Mouse (Mus musculus) ovary, postnatal 36 days (tissue): ENCODE measurements around the gene Hc.

Source experiments
- DNase-seq: peaks from one replicate; pipeline ENCODE4 v3.0.0; 2022; ENCODE audit warnings: low spot score, mixed read lengths

Gene Hc

DNA sequence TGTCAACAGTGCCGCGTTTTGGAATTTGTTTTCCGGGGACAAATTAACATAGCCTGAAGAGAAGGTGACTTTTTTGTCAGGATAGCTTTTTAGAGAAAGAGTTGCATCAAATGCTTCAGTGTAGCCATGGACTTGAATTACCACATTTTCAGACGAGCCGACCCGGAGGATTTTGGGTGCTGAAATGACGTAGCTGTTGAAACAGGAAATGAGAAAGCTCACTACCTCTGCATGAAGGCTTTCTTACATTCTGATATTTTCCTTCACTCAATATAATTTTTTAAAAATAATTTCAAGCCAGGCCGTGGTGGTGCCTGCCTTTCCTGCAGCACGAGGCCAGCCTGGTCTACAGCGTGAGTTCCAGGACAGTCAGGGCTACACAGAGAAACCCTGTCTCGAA, 4.0 kb downstream of the Hc start:
- DNase-seq, result no peak

GRCm38 (mm10) chr2:35048851-35049250, 12.4 kb downstream of the Hc start:
- DNase-seq, result no peak

- no peak for DNase-seq
Measured at GRCm38 (mm10) chr2:35044956-35045355, 16.3 kb downstream of the Hc start.

DNA sequence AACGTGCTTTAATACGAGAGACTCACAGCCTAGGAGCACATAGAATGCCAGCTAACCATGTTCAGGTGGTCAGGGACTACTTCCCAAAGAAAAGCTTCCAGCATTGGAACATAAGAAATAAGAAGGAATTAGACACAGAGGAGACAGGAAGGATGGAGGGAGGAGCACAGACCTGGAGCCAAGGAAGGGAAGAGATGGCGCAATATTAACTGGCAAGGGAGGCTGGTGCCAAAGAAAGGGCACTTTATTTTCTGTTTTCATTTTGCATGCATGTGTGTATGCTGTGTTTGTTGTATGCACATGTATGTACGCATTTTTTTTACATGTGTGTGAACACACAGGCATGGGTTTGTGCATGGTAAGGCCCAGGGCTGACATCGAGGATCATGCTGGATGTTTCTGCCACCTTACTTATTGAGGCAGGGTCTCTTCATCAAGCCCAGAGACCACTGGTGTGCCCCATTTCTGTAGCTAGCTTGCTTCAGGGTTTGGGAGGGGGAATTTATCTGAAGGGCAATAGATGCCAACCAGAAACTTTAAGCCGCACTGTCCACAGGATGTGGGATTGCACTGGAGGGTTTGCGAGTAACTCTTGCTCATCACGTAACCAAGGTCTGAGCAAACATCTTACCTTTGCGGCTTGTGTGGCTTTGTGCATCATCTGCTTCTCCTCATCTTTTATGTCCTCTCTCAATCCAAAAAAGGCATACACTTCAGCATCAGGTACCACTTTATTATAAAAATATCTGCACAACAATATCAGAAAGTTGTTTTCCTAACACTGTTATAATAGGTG, 22.5 kb downstream of the Hc start:
- DNase-seq, result no peak

DNA sequence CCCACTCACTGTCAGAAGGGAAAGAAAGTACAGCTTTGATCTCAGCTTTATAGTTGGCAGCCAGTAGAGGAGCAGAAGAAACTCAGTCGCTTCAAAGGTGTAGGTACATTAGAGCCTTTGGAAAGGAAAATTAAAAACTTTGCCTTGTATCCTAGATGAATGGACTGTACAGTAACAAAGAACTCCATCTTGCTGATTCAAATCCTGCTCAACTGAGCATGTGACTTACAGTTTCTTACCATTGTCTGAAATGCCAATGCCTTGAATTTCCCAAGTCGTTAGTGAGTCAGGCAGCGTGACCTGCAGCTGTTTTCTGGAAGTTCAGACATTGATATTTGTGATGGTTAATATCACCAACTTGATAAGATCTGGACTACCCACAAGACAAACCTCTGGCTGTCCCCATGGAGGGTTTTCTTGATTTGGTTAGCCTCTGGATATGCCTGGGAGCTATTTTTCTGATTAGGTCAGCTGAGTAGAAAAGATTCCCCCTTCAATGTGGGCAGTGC, 36.5 kb downstream of the Hc start:
- DNase-seq, result no peak

DNA sequence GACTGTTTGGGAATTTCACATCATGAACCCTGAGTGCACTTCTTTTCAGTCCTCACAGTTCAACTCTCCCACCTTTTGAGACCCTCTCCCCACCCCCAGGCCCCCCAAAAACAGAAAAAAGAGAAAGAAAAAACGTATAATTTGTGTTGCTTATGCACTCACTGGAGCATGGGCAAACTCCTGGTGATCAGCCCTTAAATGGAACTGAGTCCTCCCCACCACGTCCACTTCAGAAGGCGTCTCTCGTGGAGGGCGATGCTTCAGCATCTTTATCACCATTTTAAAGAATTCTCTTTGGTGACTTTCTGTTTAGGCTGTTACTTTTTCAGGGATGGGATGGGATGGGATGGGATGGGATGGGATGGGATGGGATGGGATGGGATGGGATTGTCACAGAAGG, 39.4 kb downstream of the Hc start:
- DNase-seq, result no peak

DNA sequence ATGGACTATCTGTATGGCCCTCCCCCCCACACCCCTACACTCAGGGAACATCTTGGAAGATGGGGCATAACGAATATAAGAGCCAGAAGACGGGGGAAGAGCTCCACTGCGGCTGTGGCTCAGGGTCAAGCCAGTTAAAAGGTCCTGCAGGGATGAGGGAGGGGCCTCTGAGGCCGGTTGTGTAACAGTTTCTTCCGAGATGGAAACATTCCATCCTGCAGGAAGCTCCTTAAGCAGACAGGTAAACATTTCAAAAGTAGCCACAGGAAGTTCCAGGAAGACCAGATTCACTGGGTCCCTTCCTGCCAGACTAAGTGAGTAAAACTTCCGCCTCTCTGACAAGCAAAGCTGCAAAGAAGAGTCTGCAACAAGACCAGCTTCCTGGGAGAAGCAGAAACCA, 45.4 kb downstream of the Hc start:
- no peak for DNase-seq

GRCm38 (mm10) chr2:35011649-35012048, 49.6 kb downstream of the Hc start:
- no peak for DNase-seq

GRCm38 (mm10) chr2:34998956-34999355, 62.3 kb downstream of the Hc start:
- no peak for DNase-seq

DNA sequence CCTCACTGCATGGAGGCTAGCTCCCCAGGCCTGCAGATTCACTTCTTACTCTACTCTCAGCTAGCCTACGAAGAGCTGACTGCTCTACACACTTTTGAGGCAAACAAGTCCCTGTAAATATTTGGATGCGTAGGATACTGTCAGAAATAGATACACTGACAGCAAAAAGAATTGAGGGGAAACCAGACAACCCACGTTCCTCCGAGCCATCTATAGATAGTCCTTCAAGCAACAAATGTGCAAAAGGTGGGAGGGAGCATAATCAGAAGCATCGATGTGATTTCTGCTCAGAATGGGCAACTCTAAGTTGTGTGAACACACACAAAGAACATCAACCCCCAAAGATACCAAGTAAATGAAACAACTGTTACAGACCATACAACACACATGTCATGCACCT, 64.7 kb downstream of the Hc start:
- DNase-seq, result no peak

DNA sequence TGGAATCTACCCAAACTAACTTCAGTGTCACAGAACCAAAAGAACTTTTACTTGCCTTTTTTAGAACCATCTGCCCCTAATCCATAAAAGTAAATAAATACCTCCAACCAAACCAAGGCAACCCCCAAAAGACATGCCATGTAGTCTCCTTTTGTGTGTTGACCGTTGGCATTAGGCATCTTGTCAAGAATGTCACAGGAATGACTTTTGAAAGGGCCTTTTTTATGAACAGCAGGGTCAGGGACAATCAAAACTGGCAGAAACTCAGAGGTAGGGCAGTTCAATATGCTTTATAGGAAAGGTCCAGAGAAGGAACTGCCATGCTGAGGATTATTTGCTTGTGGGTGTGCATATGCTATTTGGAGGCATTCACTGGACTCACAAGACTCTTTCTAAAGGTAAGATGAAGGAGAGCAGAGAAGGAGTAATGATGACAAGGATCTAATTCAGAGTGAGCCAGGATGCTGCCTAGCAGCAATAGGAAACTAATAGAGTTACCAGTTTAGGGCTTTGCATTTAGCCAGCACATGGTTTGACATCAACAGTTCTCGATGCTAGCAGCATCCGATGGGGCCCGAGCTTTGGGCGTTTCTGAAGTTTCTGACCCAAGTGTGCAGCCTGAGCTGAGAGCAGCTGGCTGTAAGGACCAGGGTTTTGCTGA, 67.4 kb downstream of the Hc start:
- DNase-seq, result no peak

DNA sequence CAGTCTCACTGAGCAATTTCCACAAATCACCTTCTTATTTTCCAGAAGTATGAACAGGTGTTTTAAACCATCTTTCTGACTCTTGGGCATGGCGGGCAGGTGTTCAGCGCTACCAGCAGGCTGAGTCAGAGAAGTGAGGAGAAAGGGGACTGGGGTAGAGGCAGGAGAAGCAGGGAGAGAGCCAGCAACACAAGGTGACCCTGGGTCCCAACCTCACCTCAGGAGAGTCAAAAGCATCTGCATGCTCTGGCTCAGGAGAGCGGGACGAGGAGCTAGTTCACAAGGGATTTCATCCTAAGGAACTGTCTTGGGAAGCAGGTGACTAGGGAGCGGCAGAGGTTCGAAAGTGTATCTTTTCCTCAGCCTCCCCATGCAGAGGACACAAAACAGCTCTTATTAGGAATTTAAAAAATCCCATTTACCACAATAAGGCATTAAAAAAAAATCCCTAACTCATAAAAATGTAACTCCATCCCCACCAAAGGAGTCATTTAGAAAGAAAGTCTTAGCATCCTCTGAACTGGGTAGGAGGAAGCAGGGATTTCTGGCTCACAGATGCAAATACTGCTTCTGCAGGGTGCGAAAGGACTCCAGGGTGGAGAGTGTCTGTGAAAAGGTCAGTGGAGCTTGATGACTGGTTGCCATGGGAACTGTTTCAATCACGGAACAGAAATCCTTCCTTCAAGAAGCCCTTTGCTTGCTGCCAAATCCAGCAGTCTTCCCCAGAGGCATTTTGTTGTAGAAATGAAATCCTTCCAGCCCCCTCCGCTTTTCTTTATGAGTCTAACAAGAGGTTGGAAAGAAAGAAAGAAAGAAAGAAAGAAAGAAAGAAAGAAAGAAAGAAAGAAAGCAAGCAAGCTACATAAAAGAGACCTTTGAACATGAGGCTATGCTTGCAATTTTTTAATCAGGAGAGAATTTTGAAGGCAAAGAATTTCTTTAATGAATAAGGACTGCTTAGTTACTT, 68.2 kb downstream of the Hc start:
- no peak for DNase-seq

DNA sequence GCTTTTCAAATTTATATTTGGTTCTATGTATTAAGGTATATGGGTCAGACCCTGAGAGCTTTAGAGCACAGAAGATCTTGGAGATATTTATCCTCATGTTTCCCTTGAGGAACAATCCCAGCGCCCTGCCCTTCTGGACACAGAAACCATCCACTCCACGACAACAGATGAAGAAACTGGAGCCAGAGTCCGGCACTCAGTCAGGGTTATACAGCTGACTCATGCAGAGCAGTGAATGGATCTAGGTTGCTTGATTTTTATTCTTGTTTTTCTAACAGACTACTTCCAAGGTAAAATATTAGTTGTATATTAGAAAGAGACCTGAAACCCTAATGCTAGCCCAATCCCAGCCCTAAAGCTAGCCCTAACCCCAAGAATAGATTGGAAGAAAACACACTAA, 69.3 kb downstream of the Hc start:
- DNase-seq, result no peak

DNA sequence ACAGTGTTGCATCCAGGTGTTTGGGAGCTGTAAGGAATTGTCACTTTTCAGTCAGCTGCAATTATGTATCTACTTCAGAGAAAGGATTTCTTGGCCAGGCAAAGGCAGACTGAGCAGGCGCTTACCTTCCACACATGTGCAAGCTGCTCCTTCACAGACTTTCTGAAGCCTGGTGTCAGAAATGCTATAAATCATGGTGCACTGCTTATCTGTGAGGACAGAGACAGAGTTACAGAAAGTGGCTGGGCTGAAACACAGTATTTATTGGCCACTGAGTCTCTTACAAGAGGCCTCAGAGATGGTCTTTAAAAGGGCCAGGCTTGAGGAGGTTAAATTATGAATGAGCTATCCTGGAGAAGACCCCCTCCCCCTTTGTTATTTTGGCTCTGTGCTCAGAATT, 71.5 kb downstream of the Hc start:
- no peak for DNase-seq

DNA sequence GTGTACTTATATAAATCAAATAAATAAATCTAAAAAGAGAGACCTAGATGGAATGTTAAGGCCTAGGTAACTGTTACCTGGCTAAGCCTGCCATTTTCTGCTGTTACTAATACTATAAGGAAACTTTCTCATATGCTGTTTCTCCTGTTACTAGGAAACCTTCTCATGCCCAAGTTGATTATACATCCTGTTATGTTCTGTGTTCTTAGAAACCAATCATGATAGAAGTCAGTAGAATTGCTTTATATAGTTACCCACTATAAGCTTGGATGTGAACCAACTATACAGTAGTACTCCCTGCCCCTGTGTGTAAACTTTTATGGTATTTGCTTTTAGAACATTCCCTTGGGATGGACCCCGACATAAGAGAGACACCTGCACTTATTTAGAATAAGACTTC, 73.6 kb downstream of the Hc start:
- no peak for DNase-seq

- DNase-seq, result no peak
Measured at GRCm38 (mm10) chr2:34984885-34985284, 76.4 kb downstream of the Hc start.

DNA sequence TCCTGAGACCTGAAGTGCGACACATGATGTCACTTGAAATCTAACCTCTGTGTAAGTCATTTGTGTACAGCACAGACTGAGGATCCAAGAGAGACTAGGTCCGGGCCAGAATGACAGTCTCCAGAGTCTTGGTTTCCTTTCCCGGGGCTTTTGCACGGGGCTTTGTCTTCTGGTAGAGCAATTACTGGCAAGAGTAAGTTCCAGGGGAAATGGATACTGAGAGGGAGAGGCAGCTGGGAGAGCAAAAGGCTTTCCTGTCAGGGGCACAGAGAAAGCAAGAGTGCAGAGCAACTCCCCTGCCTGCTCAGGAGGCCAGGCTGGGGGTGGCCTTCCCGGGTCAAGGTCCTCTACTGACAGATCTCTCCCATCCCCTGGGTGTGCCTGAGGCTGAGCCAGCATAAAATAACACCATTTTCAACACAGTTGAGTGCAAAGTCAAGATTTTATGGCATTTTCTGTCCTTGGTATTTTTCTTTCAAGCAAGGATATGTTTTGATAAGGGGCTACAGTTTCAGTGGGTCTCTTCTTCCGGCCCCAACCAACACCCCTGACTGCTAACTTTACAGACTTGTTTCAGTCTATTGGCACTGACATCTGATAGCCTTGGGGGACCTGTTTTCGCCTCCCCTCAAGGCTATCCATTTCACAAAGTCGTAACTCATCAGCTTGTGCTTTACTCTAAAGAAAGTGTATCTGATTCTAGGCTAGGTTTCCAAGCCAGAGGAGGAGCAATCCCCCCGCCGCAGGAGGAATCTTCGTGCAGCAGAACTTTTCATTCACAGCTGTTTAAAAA, 78.1 kb downstream of the Hc start:
- DNase-seq, result no peak

- DNase-seq, result no peak
Measured at GRCm38 (mm10) chr2:34982096-34982724, 79.0 kb downstream of the Hc start.

GRCm38 (mm10) chr2:34979459-34980011, 81.7 kb downstream of the Hc start:
- no peak for DNase-seq

GRCm38 (mm10) chr2:34978226-34978625, 83.0 kb downstream of the Hc start:
- DNase-seq, result no peak
